Mouse (Mus musculus) ZHBTc4 (cell line): ENCODE measurements at regions not wholly inside any gene's neighbourhood (a gene's known extent, or its start where the extent isn't known, plus 50 kb on each side); places are given as distances from the start of the nearest gene placed in this dataset.

Source experiments
- DNase-seq: peaks from one replicate; pipeline ENCODE4 v3.0.0-alpha.2; 2011; ENCODE audit warnings: low read depth, low spot score

- DNase-seq, result no peak
Observed at GRCm38 (mm10) chr10:66433490-66433889, 662.4 kb upstream of the Jmjd1c start.

GRCm38 (mm10) chr10:66470684-66471083 lies 625.2 kb upstream of the Jmjd1c start:
- DNase-seq, result no peak

DNA sequence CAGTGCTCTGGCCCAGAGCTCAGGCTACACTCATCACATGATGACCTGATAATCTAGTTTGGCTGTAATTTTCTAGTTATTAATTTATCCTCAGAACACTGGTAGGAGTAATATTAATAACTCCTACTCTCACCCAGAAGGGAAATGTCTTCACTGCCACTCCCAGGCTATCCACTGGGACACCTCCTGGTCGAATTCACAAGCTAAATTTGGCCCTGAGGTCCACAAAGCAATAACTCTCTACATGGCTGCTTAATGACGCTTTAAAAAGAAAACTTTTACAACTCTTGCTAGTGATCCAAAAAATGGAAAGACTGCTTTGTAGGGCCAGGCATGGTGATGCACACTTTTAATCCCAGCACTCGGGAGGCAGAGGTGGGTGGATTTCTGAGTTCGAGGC lies 623.9 kb upstream of the Jmjd1c start:
- DNase-seq, result no peak

DNA sequence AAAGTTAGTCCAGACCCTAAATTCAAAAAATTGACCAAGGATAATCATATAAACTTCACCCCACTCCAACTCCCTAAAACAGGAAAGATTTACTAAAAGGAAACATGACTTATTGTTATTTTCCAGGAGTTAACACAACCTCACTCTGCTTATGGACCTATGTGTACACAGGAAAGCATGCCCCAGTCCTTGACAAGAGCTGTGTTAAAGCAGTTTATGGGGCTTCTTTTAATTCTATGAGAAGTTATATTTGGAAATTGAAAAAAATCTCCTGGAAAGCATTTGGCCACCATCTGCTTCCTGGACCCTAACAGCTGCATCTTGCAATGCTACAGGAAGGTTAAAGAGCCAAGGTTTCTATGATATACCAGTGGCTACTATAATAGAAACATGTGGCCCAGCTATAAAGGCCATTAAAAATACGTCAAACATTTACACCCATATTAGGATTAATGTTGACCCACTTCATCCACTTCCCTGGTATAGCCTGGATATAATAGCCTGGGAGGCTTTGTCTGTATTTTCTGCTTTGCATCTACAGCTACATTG lies 620.7 kb upstream of the Jmjd1c start:
- no peak for DNase-seq

DNA sequence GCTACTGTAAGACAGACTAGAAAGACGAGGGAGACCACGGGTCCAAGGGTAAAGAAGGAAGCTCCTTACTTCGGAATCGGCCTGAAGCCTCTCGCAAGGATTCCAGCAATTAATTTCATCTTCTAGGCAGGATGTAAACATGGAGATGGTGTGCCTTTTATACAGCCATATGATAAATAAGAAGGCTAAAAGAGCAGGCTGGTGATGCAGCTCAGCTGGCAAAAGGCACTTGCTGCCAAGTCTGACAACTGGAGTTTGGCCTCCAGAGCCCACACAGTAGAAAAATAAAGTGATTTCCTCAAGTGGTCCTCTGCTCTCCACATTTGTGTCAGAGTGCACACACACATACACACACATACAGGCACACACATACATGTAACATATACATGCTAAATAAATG lies 605.1 kb upstream of the Jmjd1c start:
- DNase-seq, result no peak

DNA sequence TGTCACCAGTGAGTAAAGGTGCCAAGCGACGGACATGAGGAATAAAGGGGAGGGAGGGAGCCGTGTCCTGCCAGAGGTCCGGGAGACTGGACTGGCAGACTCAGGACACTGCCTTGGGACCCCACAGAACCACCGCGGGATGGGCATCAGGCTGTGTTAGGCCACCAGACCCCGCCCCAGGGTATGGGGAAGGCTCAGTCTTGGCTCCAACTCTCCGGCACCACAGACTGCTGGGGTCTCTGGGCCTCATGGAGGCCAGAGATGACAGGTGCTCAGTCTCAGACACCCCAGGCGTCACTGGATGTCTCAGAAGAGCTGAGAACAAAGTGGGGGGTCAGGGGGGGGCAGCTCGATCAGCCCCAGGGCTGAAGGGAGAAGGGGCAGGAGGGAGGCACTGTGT lies 604.1 kb upstream of the Jmjd1c start:
- DNase-seq, result no peak

DNA sequence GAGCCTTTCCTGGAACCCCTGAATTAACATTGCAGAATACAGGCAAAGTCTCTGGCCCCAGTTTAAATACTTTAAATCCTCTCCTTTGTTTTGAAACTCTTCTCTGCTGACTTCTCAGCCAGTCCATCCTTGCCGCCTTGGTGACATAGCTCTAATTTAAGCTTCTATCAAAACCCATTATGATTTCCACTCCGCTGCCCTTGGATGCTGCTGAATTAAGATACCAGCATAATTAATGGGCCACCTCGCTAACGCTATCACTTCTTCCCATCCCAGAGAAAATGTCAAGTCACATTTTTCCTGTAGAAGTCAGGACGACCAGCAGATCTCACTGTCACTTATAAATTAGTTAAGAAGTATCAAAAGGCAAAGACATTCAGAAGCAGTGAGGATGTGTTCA lies 556.1 kb upstream of the Jmjd1c start:
- DNase-seq, result no peak

DNA sequence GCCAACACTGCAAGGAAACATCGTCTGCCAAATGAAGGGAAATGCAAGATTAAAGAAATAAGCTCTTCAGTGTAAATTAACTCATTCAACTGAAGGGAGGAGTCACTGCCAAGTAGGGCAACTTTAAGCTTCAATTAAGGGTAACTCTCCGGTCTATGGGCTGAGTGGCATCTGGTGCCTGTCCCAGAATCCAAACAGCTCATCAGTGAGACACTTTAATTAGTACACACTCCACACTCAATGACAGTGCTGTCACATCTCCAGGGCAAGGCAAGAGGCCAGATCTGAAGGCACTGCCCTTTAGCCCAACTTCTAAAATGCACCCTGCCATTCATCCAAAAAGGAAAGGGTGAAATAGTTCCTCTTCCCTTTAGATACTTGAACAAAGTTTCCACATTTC lies 549.3 kb upstream of the Jmjd1c start:
- DNase-seq, result no peak

DNA sequence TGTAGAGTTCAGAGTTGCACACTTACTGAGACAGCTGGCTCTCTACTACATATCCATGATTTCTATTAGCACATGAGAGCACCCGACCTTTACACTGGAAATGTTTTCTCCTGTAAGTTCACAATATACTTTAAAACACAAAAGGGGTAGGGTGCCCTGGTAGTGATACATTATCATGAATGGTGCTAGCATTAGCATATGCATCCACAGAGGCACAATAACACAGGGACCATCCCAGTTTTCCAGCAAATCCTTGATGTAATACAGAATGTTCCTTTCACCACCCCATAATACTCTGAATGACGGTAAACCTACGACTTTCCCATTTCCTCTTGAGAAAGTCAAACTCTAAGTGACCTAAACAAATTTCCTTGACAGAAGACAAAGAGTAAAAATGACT lies 548.3 kb upstream of the Jmjd1c start:
- peak; percentile 60 for DNase-seq

DNA sequence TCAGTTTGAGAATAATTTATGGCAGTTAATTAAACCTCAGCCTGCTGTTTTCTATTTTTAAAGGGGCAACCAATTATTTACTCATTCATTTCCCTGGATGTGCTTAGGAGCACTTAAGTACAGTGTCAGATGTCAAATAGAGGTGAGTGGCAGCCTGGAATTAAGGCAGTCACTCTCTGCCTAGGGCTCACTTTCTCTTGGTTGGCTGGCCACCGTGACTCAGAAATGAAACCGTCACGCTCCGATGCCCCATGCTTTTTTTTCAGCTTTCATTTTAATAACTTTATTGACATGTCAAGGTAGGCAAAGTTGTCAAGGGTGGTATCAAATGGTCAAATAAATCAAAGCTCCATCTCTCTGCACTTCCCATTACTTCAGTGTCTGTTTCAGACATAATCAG lies 547.9 kb upstream of the Jmjd1c start:
- no peak for DNase-seq

- DNase-seq, result no peak
Observed at GRCm38 (mm10) chr10:66552919-66553318, 543.0 kb upstream of the Jmjd1c start.

DNA sequence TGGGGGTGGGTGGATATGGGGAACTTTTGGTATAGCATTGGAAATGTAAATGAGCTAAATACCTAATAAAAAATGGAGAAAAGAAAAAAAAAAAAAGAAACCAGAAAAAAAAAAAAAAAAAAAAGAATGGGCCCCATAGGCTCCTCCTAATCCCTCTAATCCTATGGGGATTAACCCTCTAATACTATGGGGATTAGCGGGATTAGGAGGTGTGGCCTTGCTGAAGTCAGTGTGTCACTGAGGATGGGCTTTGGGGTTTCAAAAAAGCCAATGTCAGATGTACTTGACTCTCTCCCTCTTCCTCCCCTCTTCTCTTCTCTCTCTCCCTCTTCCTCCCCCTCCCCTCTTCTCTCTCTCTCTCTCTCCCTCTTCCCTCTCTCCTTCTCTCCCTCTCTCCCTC lies 541.7 kb upstream of the Jmjd1c start:
- DNase-seq, result no peak

DNA sequence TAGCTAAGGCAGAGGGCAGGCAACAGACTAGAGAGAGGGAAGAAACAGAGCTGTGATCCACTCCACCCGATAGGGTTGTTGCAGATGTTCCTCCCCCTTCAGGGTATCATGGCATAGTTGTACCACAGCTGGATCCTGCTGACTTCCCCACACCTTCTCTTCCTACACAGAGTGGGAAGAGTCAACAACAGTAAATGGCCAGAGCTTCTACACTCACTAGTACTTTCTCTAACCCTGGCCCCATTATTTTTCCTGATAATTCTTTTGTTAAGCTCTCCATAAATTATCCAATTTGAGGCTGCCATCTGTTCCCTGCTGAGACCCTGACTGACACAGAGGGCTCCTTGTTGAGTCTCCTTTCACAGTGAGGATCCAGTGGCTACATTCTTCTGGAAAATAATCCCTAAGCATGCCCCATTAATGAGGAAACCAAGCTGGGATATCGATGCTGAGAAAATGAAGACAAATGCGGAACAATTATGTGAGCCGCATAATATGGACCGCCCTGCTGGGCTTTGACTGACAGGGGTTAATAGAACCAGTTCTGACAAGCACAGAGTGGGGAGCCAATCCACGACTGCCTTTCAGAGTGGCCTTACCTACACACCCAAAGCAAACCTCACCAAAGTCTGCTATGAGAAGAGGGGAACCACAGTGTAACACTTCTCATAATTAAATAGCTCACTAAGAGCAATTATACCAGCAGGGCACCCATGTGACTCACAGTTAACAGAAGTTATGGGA lies 537.7 kb upstream of the Jmjd1c start:
- no peak for DNase-seq

- no peak for DNase-seq
Observed at GRCm38 (mm10) chr10:66565374-66565773, 530.6 kb upstream of the Jmjd1c start.

GRCm38 (mm10) chr10:66574846-66575535 lies 520.9 kb upstream of the Jmjd1c start:
- DNase-seq, result peak; percentile 57

DNA sequence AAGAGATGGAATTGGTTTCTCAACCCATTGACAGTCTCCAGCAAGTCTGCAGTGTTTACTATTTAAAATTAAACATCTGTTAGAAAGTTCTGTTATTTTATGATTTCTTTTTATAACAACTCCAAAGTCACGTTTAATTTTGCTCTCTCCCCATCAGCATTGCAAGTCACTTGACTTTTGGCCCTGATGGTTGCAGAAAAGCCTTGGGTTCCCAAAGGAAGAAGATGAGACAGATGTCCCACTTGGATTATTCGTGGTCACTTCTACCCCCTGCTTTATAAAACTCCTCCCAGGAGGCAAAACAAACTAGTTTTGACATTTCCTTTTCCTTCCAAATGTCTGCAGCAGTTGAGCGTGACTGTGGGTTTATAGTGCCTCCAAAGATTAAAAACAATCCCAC lies 502.9 kb upstream of the Jmjd1c start:
- DNase-seq, result no peak

DNA sequence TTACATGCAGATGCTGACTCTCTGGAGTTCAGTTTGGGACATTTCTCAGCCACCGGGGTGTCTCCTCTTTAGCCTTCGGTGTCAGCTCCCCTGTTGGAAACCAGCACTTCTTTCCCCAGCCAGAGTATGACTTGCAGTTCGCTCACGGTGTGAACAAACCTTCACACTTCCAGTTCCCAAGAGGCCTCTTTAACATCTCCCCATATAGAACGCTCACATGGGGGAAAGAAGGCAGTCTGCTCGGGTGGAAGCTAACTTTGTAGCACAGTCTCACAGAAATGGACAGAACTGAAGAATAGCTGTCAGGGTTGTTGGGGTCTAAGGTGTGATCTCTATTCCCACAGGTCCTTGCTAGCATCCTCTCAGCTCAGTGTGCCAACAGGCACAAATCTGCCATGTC lies 502.4 kb upstream of the Jmjd1c start:
- no peak for DNase-seq

DNA sequence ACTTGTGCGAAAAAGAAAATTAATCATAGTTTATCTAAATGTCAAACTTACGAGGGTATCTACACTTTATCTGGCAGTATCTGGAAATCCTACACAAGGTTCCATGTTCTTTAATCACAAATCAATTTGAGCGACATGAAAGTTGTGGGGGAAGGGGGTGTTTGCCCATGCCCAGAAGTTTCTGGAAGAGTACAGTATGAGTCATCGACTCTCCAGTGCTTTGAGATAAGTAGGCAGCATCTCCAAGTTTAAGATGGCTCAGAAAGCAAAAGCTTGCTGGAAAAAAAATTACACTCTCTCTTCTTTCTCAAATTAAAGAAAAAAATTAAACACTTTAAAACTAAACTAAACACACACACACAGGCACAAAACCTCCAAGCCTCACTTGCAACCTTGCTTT lies 498.0 kb upstream of the Jmjd1c start:
- no peak for DNase-seq

GRCm38 (mm10) chr10:66607141-66607540 lies 488.8 kb upstream of the Jmjd1c start:
- no peak for DNase-seq

DNA sequence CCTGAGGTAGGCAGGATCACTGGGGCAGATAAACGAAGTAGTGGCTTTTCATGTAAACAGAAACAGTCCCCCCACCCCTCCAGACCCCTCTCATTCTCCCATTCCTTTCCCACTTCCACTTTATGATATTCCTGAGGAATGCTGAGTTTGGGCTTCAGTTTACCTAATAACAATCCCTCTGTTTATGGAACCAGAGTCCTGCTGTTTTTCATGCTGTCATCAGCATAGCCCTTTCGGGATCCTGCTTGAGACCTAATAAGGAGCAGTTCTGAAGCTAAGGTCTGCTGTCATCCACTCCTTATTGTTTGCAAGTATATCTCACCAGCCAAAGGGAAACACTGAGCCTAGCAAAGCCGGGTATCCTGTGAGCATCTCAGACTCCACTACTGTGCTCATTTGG lies 479.6 kb upstream of the Jmjd1c start:
- no peak for DNase-seq

- DNase-seq, result no peak
Observed at GRCm38 (mm10) chr10:66630996-66631395, 464.9 kb upstream of the Jmjd1c start.

- no peak for DNase-seq
Observed at GRCm38 (mm10) chr10:66640890-66641847, 454.8 kb upstream of the Jmjd1c start.
